Mouse (Mus musculus): Measurements from ENCODE around the gene Ttyh3. TPM values are rescaled to one million over a fixed set of nuclear protein-coding genes. Genes with fewer than 3 reads are reported as not detected.
"Not testable (repeated sequence)": the region's sequence is repeated elsewhere in the genome, so short reads cannot be mapped to it uniquely, and the experiment has no call there.

Ttyh3 gene
- polyA plus RNA-seq, 1 experiment from 2014 or later = 8.5 TPM

GRCm38 (mm10) chr5:140680051-140680450 is 31.2 kb upstream of the Ttyh3 start:
- WGBS = 76% methylated on average over 6 of the region's 6 CpGs
- Histone ChIP-seq H3K4me1 (replicated peaks; ENCODE audit: control insufficient read depth, insufficient read depth) (no peaks in the 10 kb centered on the region), H3K27ac (replicated peaks) (no peak overlapping the region), H3K9me3 (ENCODE audit: control insufficient read depth, low read length) (no peaks in the 10 kb centered on the region), H3K36me3 (ENCODE audit: control insufficient read depth, insufficient read depth, low read length) (peaks cover 3% of the 10 kb centered on the region), H3K9ac (ENCODE audit: low read length) (no peak overlapping the region), H3K4me2 (replicated peaks; ENCODE audit: low read depth) (no peak overlapping the region), H3K27me3 (ENCODE audit: control insufficient read depth, insufficient read depth, low read length) (no peaks in the 10 kb centered on the region), H3K4me3 (ENCODE audit: low read depth, low read length) (no peak overlapping the region)
- DNase-seq (ENCODE audit: low spot score) (no peak), ATAC-seq (ENCODE audit: low FRiP score, low TSS enrichment) (no peak)
- TF ChIP-seq EP300 (optimal IDR thresholded peaks at IDR 0.05) = no peak

- TF ChIP-seq CTCF (IDR thresholded peaks at IDR 0.05; ENCODE audit: low read depth) (no peak), EP300 (optimal IDR thresholded peaks at IDR 0.05) (no peak)
- Histone ChIP-seq H3K4me2 (replicated peaks; ENCODE audit: low read depth) (no peak overlapping the region), H3K9ac (ENCODE audit: low read length) (no peak overlapping the region), H3K36me3 (ENCODE audit: control insufficient read depth, insufficient read depth, low read length) (peaks cover 6% of the 10 kb centered on the region), H3K27ac (replicated peaks) (no peak overlapping the region), H3K4me3 (ENCODE audit: low read depth, low read length) (no peak overlapping the region), H3K4me1 (replicated peaks; ENCODE audit: control insufficient read depth, insufficient read depth) (no peaks in the 10 kb centered on the region), H3K9me3 (ENCODE audit: control insufficient read depth, low read length) (no peaks in the 10 kb centered on the region), H3K27me3 (ENCODE audit: control insufficient read depth, insufficient read depth, low read length) (no peaks in the 10 kb centered on the region)
- 92% methylated on average over 6 of the region's 6 CpGs for WGBS
- DNase-seq (ENCODE audit: low spot score) (no peak), ATAC-seq (ENCODE audit: low FRiP score, low TSS enrichment) (no peak)
Observed at GRCm38 (mm10) chr5:140677137-140677536, 28.3 kb upstream of the Ttyh3 start.

- Histone ChIP-seq H3K36me3 (ENCODE audit: control insufficient read depth, insufficient read depth, low read length) (peaks cover 6% of the 10 kb centered on the region), H3K27ac (replicated peaks) (no peak overlapping the region), H3K9ac (ENCODE audit: low read length) (no peak overlapping the region), H3K27me3 (ENCODE audit: control insufficient read depth, insufficient read depth, low read length) (no peaks in the 10 kb centered on the region), H3K4me1 (replicated peaks; ENCODE audit: control insufficient read depth, insufficient read depth) (no peaks in the 10 kb centered on the region), H3K4me2 (replicated peaks; ENCODE audit: low read depth) (no peak overlapping the region), H3K9me3 (ENCODE audit: control insufficient read depth, low read length) (no peaks in the 10 kb centered on the region), H3K4me3 (ENCODE audit: low read depth, low read length) (no peak overlapping the region)
- 85% methylated on average over 11 of the region's 11 CpGs for WGBS
- DNase-seq (ENCODE audit: low spot score) = no peak
- ATAC-seq (ENCODE audit: low FRiP score, low TSS enrichment) = no peak
- TF ChIP-seq EP300 (optimal IDR thresholded peaks at IDR 0.05) (no peak), CTCF (IDR thresholded peaks at IDR 0.05; ENCODE audit: low read depth) (no peak)
Observed at GRCm38 (mm10) chr5:140675640-140676039, 26.8 kb upstream of the Ttyh3 start.

- Histone ChIP-seq H3K4me1 (replicated peaks; ENCODE audit: control insufficient read depth, insufficient read depth) (no peaks in the 10 kb centered on the region), H3K9ac (ENCODE audit: low read length) (no peak overlapping the region), H3K4me3 (ENCODE audit: low read depth, low read length) (no peak overlapping the region), H3K27me3 (ENCODE audit: control insufficient read depth, insufficient read depth, low read length) (no peaks in the 10 kb centered on the region), H3K36me3 (ENCODE audit: control insufficient read depth, insufficient read depth, low read length) (peaks cover 6% of the 10 kb centered on the region), H3K4me2 (replicated peaks; ENCODE audit: low read depth) (no peak overlapping the region), H3K9me3 (ENCODE audit: control insufficient read depth, low read length) (no peaks in the 10 kb centered on the region), H3K27ac (replicated peaks) (no peak overlapping the region)
- DNase-seq (ENCODE audit: low spot score) (no peak), ATAC-seq (ENCODE audit: low FRiP score, low TSS enrichment) (no peak)
- 61% methylated on average over 11 of the region's 11 CpGs for WGBS
- TF ChIP-seq CTCF (IDR thresholded peaks at IDR 0.05; ENCODE audit: low read depth) (no peak), EP300 (optimal IDR thresholded peaks at IDR 0.05) (no peak)
Observed at GRCm38 (mm10) chr5:140675079-140675478, 26.2 kb upstream of the Ttyh3 start.

GRCm38 (mm10) chr5:140674036-140674435 is 25.2 kb upstream of the Ttyh3 start:
- H3K27me3 ChIP-seq (ENCODE audit: control insufficient read depth, insufficient read depth, low read length) = no peaks in the 10 kb centered on the region
- H3K9ac ChIP-seq (ENCODE audit: low read length) = no peak overlapping the region
- no peaks in the 10 kb centered on the region for H3K4me1 ChIP-seq (replicated peaks; ENCODE audit: control insufficient read depth, insufficient read depth)
- peaks cover 6% of the 10 kb centered on the region for H3K36me3 ChIP-seq (ENCODE audit: control insufficient read depth, insufficient read depth, low read length)
- H3K4me3 ChIP-seq (ENCODE audit: low read depth, low read length) = no peak overlapping the region
- H3K9me3 ChIP-seq (ENCODE audit: control insufficient read depth, low read length) = 0 out of 2 replicates have a peak, but pooled peaks cover 1% of the 10 kb centered on the region
- H3K4me2 ChIP-seq (replicated peaks; ENCODE audit: low read depth) = no peak overlapping the region
- ATAC-seq (ENCODE audit: low FRiP score, low TSS enrichment) (no peak), DNase-seq (ENCODE audit: low spot score) (no peak)
- WGBS = 86% methylated on average over 17 of the region's 17 CpGs
- H3K27ac ChIP-seq (replicated peaks) = 0 out of 2 replicates have a peak overlapping the region, but pooled peaks have one; percentile 13
- TF ChIP-seq CTCF (IDR thresholded peaks at IDR 0.05; ENCODE audit: low read depth) = no peak
- no peak for TF ChIP-seq EP300 (optimal IDR thresholded peaks at IDR 0.05)

- H3K9ac ChIP-seq (ENCODE audit: low read length); H3K4me2 ChIP-seq (replicated peaks; ENCODE audit: low read depth); H3K27me3 ChIP-seq (ENCODE audit: control insufficient read depth, insufficient read depth, low read length); H3K4me3 ChIP-seq (ENCODE audit: low read depth, low read length); H3K4me1 ChIP-seq (replicated peaks; ENCODE audit: control insufficient read depth, insufficient read depth); H3K9me3 ChIP-seq (ENCODE audit: control insufficient read depth, low read length); DNase-seq (ENCODE audit: low spot score): not testable (repeated sequence)
- 55% methylated on average over 6 of the region's 6 CpGs for WGBS
- ATAC-seq (ENCODE audit: low FRiP score, low TSS enrichment) = peak; percentile 80; the same call in 1 of the 2 replicates
- Histone ChIP-seq H3K36me3 (ENCODE audit: control insufficient read depth, insufficient read depth, low read length) (peaks cover 11% of the 10 kb centered on the region), H3K27ac (replicated peaks) (peak overlapping the region; percentile 65)
Observed at GRCm38 (mm10) chr5:140672603-140673002, 23.8 kb upstream of the Ttyh3 start.

All from stomach, postnatal 0 days (tissue).